Mouse (Mus musculus) inflammation-experienced regulatory T-cells, adult 6 months (primary cell): ENCODE data around the gene G430095P16Rik. TPM values are rescaled to one million over a fixed set of nuclear protein-coding genes. Genes with fewer than 3 reads are reported as not detected.

Experiments
- ATAC-seq: one replicate; pipeline ENCODE4 v1.8.0; 2017
- polyA plus RNA-seq, 3 experiments: library from polyadenylated mRNA; unstranded; fragments of 100-300 nt; shearing (Covaris generic); gene quantifications; one replicate each; pipeline ENCODE4 v1.2.1; 2017

G430095P16Rik gene
- polyA plus RNA-seq, 3 experiments from 2014 or later: 11.7 to 25.0 (median 21.7) TPM

- ATAC-seq: no peak
Measured at GRCm38 (mm10) chr8:84772628-84773027, 49.8 kb downstream of the G430095P16Rik start.

- no peak for ATAC-seq
Measured at GRCm38 (mm10) chr8:84773304-84773703, 50.5 kb downstream of the G430095P16Rik start.

- no peak for ATAC-seq
Measured at GRCm38 (mm10) chr8:84773833-84774232, 51.0 kb downstream of the G430095P16Rik start.

- no peak for ATAC-seq
Measured at GRCm38 (mm10) chr8:84774473-84774911, 51.7 kb downstream of the G430095P16Rik start.

- no peak for ATAC-seq
Measured at GRCm38 (mm10) chr8:84775105-84775591, 52.3 kb downstream of the G430095P16Rik start.

- no peak for ATAC-seq
Measured at GRCm38 (mm10) chr8:84775621-84776113, 52.9 kb downstream of the G430095P16Rik start.

Other genes with a start within 250 kb of the G430095P16Rik start
- 10 to 100 TPM; 42.4 to 46.3 (median 45.8) TPM for gene Ier2, start 60.2 kb upstream of the G430095P16Rik start, polyA plus RNA-seq
- 10 to 100 TPM; 28.0 to 61.1 (median 55.5) TPM for gene Trmt1, start 36.7 kb upstream of the G430095P16Rik start, polyA plus RNA-seq
- gene Nacc1, start 35.1 kb upstream of the G430095P16Rik start, polyA plus RNA-seq: 1 to 10 TPM; 9.2 to 9.5 (median 9.4) TPM
- gene Lyl1, start 21.6 kb upstream of the G430095P16Rik start, polyA plus RNA-seq: 1 to 10 TPM in 2 of 3 experiments, under 1 TPM in 1; 0.20 to 2.7 (median 1.3) TPM
- gene Nfix, start 77.3 kb downstream of the G430095P16Rik start, polyA plus RNA-seq: 1 to 10 TPM in 2 of 3 experiments, under 1 TPM in 1; 0.92 to 6.3 (median 3.1) TPM
- gene Dand5, start 99.8 kb downstream of the G430095P16Rik start, polyA plus RNA-seq: 1 to 10 TPM; 4.7 to 5.6 (median 5.4) TPM
- 10 to 100 TPM; 14.6 to 16.7 (median 16.1) TPM for gene Gadd45gip1, start 108.5 kb downstream of the G430095P16Rik start, polyA plus RNA-seq
- gene Rad23a, start 117.7 kb downstream of the G430095P16Rik start, polyA plus RNA-seq: 100 to 1,000 TPM; 128 to 152 (median 145) TPM
- gene Calr, start 123.9 kb downstream of the G430095P16Rik start, polyA plus RNA-seq: 100 to 1,000 TPM; 278 to 341 (median 290) TPM
- gene Farsa, start 134.0 kb downstream of the G430095P16Rik start, polyA plus RNA-seq: 10 to 100 TPM; 48.1 to 76.0 (median 58.3) TPM
- gene Syce2, start 149.1 kb downstream of the G430095P16Rik start, polyA plus RNA-seq: 10 to 100 TPM in 1 of 3 experiments, 1 to 10 TPM in 2; 4.3 to 19.0 (median 6.8) TPM
- gene Gcdh, start 170.9 kb downstream of the G430095P16Rik start, polyA plus RNA-seq: 10 to 100 TPM; 14.5 to 19.9 (median 19.2) TPM
- not detected for gene Klf1, start 178.9 kb downstream of the G430095P16Rik start, polyA plus RNA-seq
- gene Dnase2a, start 185.6 kb downstream of the G430095P16Rik start, polyA plus RNA-seq: 10 to 100 TPM; 10.5 to 21.7 (median 20.0) TPM
- 1 to 10 TPM in 2 of 3 experiments, under 1 TPM in 1; 0.84 to 1.5 (median 1.1) TPM for gene Mast1, start 214.4 kb downstream of the G430095P16Rik start, polyA plus RNA-seq
- under 1 TPM in 1 of 3 experiments, not detected in 2; 0.28 TPM for gene Rtbdn, start 224.0 kb downstream of the G430095P16Rik start, polyA plus RNA-seq
- not detected for gene Gm49661, start 246.4 kb downstream of the G430095P16Rik start, polyA plus RNA-seq
- 100 to 1,000 TPM; 232 to 340 (median 290) TPM for gene Prdx2, start 246.6 kb downstream of the G430095P16Rik start, polyA plus RNA-seq
- 10 to 100 TPM; 57.0 to 88.9 (median 72.8) TPM for gene Rnaseh2a, start 246.8 kb downstream of the G430095P16Rik start, polyA plus RNA-seq